Mouse (Mus musculus) neural tube, embryonic 12.5 days (tissue): ENCODE data around the gene Kcnc2. TPM values are rescaled to one million over a fixed set of nuclear protein-coding genes. Genes with fewer than 3 reads are reported as not detected.

ENCODE experiments used
- ATAC-seq: fragments of 200-750 bp; cut with Nextera tagmentation; 2 replicates; pipeline ENCODE4 v1.8.0; 2017; ENCODE audit warnings: low read depth, mild to moderate bottlenecking, moderate TSS enrichment, moderate library complexity; ENCODE audit not compliant: low FRiP score
- H3K27ac ChIP-seq: fragments of 300-500 bp; sonication (generic); 2 replicates; pipeline ENCODE4 v1.5.1; 2016
- H3K27me3 ChIP-seq: fragments of 300-500 bp; sonication (generic); replicated peaks from 2 replicates; pipeline ENCODE4 v1.6.1; 2016; ENCODE audit warnings: mild to moderate bottlenecking
- H3K36me3 ChIP-seq: fragments of 300-500 bp; sonication (generic); 2 replicates; pipeline ENCODE4 v1.6.1; 2016; ENCODE audit warnings: mild to moderate bottlenecking
- H3K4me1 ChIP-seq: fragments of 300-500 bp; sonication (generic); 2 replicates; pipeline ENCODE4 v1.6.1; 2016
- H3K4me2 ChIP-seq: fragments of 300-500 bp; sonication (generic); replicated peaks from 2 replicates; pipeline ENCODE4 v1.6.1; 2016; ENCODE audit warnings: mild to moderate bottlenecking
- H3K4me3 ChIP-seq: fragments of 300-500 bp; sonication (generic); 2 replicates; pipeline ENCODE4 v1.5.1; 2016
- H3K9ac ChIP-seq: fragments of 300-500 bp; sonication (generic); 2 replicates; pipeline ENCODE4 v1.6.1; 2016; ENCODE audit warnings: mild to moderate bottlenecking
- H3K9me3 ChIP-seq: fragments of 300-500 bp; sonication (generic); 2 replicates; pipeline ENCODE4 v1.6.1; 2016; ENCODE audit warnings: mild to moderate bottlenecking
- WGBS: fragments of 180-500 bp; shearing (Covaris S2); methylation state at CpG from one replicate; pipeline ENCODE4 v1.1.7; 2016; 5-methylcytosine and 5-hydroxymethylcytosine counted together
- polyA plus RNA-seq: library from polyadenylated mRNA; unstranded; fragments of >200 nt; fragmentation: Nextera tagmentation; extraction: Ambion mirVana; gene quantifications from 2 replicates; pipeline ENCODE4 v1.2.1, GENCODE M21; 2016

Gene Kcnc2
- polyA plus RNA-seq, 1 experiment from 2014 or later, result 2.2 TPM

- Histone ChIP-seq H3K4me2 (no peak overlapping the region), H3K36me3 (no peaks in the 10 kb centered on the region), H3K27ac (no peak overlapping the region), H3K9ac (no peak overlapping the region), H3K27me3 (no peaks in the 10 kb centered on the region), H3K4me1 (no peaks in the 10 kb centered on the region), H3K4me3 (no peak overlapping the region), H3K9me3 (no peaks in the 10 kb centered on the region)
- no peak for ATAC-seq
- WGBS, result 74% methylated on average over 9 of the region's 9 CpGs
Observed at GRCm38 (mm10) chr10:112400591-112401404, 129.9 kb downstream of the Kcnc2 start.

DNA sequence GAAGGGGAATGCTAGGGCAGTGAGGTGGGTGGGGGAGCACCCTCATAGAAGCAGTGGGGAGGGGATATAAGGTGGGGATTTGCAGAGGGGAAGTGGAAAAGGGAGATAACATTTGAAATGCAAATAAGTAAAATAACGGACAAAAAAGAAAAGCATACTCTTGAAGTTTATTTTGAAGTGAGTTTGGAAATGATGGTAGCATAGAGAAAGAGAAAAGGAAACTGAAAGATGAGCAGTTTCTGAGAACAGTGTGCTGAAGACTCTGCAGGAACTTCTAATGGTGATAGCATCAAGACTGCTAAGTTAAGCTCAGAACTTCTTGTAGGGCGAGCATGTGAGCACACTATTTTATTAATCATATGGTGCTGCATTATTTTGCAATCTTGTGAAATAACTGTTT, 138.6 kb downstream of the Kcnc2 start:
- Histone ChIP-seq H3K27me3 (no peaks in the 10 kb centered on the region), H3K4me1 (no peaks in the 10 kb centered on the region), H3K36me3 (no peaks in the 10 kb centered on the region), H3K4me2 (no peak overlapping the region), H3K4me3 (no peak overlapping the region), H3K27ac (no peak overlapping the region), H3K9ac (no peak overlapping the region), H3K9me3 (no peaks in the 10 kb centered on the region)
- WGBS, result 70% methylated on average over 2 of the region's 2 CpGs
- ATAC-seq, result no peak

- no peak for ATAC-seq
- Histone ChIP-seq H3K4me3 (no peak overlapping the region), H3K27ac (no peak overlapping the region), H3K27me3 (no peaks in the 10 kb centered on the region), H3K9ac (no peak overlapping the region), H3K4me1 (no peaks in the 10 kb centered on the region), H3K4me2 (no peak overlapping the region), H3K9me3 (no peaks in the 10 kb centered on the region), H3K36me3 (no peaks in the 10 kb centered on the region)
- 65% methylated on average over 10 of the region's 10 CpGs for WGBS
Observed at GRCm38 (mm10) chr10:112423327-112423726, 152.4 kb downstream of the Kcnc2 start.

GRCm38 (mm10) chr10:112436950-112437349, 166.0 kb downstream of the Kcnc2 start:
- 85% methylated on average over 2 of the region's 2 CpGs for WGBS
- no peak overlapping the region for H3K4me2 ChIP-seq

DNA sequence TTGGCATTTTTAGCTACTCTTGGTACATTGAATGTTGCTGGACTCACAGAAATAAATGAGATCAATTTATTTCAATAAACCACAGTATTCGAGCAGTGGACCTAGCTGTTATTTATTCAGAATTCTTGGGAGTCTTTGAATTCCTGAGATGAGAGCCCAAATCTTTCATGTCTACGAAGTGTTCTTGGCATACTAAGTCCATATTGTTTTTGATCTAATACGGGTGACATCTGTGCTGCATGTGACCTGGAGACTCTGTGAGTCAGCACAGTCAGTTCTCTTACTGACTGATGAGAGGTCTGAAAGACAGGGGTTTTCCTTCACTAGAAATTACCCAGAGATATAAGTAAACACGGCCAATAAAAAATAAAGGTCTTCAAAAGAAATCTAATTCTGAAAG, 173.7 kb downstream of the Kcnc2 start:
- Histone ChIP-seq H3K9me3 (no peaks in the 10 kb centered on the region), H3K4me1 (no peaks in the 10 kb centered on the region), H3K9ac (no peak overlapping the region), H3K36me3 (no peaks in the 10 kb centered on the region), H3K27ac (no peak overlapping the region), H3K4me2 (no peak overlapping the region), H3K27me3 (no peaks in the 10 kb centered on the region), H3K4me3 (no peak overlapping the region)
- WGBS, result 79% methylated on average over 4 of the region's 4 CpGs
- ATAC-seq, result no peak

More at GRCm38 (mm10) chr10:112436950-112437349, 166.0 kb downstream of the Kcnc2 start:
- Histone ChIP-seq H3K4me1 (no peaks in the 10 kb centered on the region), H3K27me3 (no peaks in the 10 kb centered on the region), H3K9ac (no peak overlapping the region), H3K36me3 (no peaks in the 10 kb centered on the region), H3K27ac (no peak overlapping the region), H3K9me3 (no peaks in the 10 kb centered on the region), H3K4me3 (no peak overlapping the region)
- no peak for ATAC-seq

- no peaks in the 10 kb centered on the region for H3K4me1 ChIP-seq
- WGBS, result 80% methylated on average over 5 of the region's 5 CpGs
- ATAC-seq, result no peak
Observed at GRCm38 (mm10) chr10:112450910-112451309, 180.0 kb downstream of the Kcnc2 start.

GRCm38 (mm10) chr10:112468689-112469384, 197.9 kb downstream of the Kcnc2 start:
- no peaks in the 10 kb centered on the region for H3K36me3 ChIP-seq
- WGBS, result 87% methylated on average over 6 of the region's 6 CpGs

More at GRCm38 (mm10) chr10:112450910-112451309, 180.0 kb downstream of the Kcnc2 start:
- Histone ChIP-seq H3K4me2 (no peak overlapping the region), H3K36me3 (no peaks in the 10 kb centered on the region), H3K4me3 (no peak overlapping the region), H3K9me3 (no peaks in the 10 kb centered on the region), H3K27ac (no peak overlapping the region), H3K27me3 (no peaks in the 10 kb centered on the region), H3K9ac (no peak overlapping the region)

GRCm38 (mm10) chr10:112474122-112474810, 203.3 kb downstream of the Kcnc2 start:
- Histone ChIP-seq H3K9me3 (no peaks in the 10 kb centered on the region), H3K9ac (no peak overlapping the region), H3K4me2 (no peak overlapping the region), H3K27me3 (no peaks in the 10 kb centered on the region), H3K27ac (no peak overlapping the region), H3K4me1 (no peaks in the 10 kb centered on the region), H3K36me3 (no peaks in the 10 kb centered on the region), H3K4me3 (no peak overlapping the region)
- no peak for ATAC-seq
- 88% methylated on average over 6 of the region's 6 CpGs for WGBS

More at GRCm38 (mm10) chr10:112468689-112469384, 197.9 kb downstream of the Kcnc2 start:
- Histone ChIP-seq H3K27me3 (no peaks in the 10 kb centered on the region), H3K27ac (no peak overlapping the region), H3K9me3 (no peaks in the 10 kb centered on the region), H3K4me1 (no peaks in the 10 kb centered on the region), H3K9ac (no peak overlapping the region), H3K4me2 (no peak overlapping the region), H3K4me3 (no peak overlapping the region)
- no peak for ATAC-seq

DNA sequence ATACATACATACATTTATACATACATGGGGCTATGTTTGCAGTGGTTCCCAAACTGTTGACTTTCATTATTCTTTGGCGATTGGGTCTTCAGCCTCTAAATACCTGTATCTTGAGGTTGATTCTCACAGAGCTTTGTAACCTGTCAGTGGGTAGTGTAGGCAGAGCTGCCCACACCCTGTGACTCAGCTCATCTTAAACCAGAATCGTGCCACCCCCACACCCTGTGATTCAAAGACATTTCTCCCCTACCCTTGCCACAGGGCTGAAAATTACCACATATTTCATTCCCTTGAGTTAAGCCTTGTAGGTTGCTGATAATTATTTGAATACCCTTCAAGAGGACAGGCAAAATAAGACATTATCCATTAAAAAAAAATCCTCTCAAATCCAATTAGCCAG, 210.5 kb downstream of the Kcnc2 start:
- Histone ChIP-seq H3K9ac (no peak overlapping the region), H3K36me3 (no peaks in the 10 kb centered on the region), H3K4me3 (no peak overlapping the region), H3K27me3 (no peaks in the 10 kb centered on the region), H3K4me1 (no peaks in the 10 kb centered on the region), H3K4me2 (no peak overlapping the region), H3K9me3 (no peaks in the 10 kb centered on the region), H3K27ac (no peak overlapping the region)
- ATAC-seq, result no peak
- 87% methylated on average over 2 of the region's 2 CpGs for WGBS

- Histone ChIP-seq H3K4me2 (no peak overlapping the region), H3K36me3 (no peaks in the 10 kb centered on the region), H3K9me3 (no peaks in the 10 kb centered on the region), H3K9ac (no peak overlapping the region), H3K27ac (no peak overlapping the region), H3K4me3 (no peak overlapping the region), H3K27me3 (no peaks in the 10 kb centered on the region), H3K4me1 (no peaks in the 10 kb centered on the region)
- no peak for ATAC-seq
- 91% methylated on average over 9 of the region's 9 CpGs for WGBS
Observed at GRCm38 (mm10) chr10:112481921-112482607, 211.1 kb downstream of the Kcnc2 start.

DNA sequence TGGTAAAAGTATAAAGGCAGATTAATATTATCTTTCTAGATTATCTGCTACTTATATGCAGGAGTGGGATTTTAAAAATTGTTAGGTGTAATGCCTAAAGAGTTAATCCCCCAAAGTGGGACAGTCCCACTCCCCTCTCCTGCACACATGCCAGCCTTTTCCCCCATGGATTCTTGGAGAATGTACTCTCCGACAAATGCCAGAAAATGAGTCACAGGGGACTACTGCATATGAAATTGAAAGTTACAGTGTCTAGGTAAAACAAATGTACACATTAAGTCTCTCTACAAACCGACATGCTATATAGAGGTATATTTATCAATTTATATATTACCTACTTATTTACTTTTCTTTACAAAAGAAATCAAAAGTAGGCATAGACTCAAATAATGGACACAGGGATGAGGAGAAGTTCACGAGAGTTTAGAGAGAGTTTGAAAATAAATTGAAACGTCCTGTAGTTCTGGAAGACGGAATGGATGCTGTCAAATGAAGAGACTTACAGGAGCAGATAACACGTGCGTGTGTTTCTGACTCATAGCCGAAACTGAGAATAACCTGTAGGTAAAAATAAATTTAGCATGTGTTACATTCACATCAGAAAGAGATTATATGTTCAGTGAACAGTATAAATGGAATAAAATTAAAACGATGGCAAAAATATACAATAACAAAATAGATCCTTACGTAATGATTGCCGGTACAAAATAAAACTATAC, 213.6 kb downstream of the Kcnc2 start:
- H3K27me3 ChIP-seq, result no peaks in the 10 kb centered on the region
- ATAC-seq, result no peak
- WGBS, result 83% methylated on average over 11 of the region's 11 CpGs

More for the DNA sequence above, 213.6 kb downstream of the Kcnc2 start:
- H3K4me2 ChIP-seq, result no peak overlapping the region
- no peak overlapping the region for H3K27ac ChIP-seq
- H3K4me3 ChIP-seq, result no peak overlapping the region
- H3K4me1 ChIP-seq, result no peaks in the 10 kb centered on the region
- H3K36me3 ChIP-seq, result no peaks in the 10 kb centered on the region
- no peak overlapping the region for H3K9ac ChIP-seq
- H3K9me3 ChIP-seq, result no peaks in the 10 kb centered on the region
